Mouse (Mus musculus): ENCODE results near the gene Olfr1443.

DNA sequence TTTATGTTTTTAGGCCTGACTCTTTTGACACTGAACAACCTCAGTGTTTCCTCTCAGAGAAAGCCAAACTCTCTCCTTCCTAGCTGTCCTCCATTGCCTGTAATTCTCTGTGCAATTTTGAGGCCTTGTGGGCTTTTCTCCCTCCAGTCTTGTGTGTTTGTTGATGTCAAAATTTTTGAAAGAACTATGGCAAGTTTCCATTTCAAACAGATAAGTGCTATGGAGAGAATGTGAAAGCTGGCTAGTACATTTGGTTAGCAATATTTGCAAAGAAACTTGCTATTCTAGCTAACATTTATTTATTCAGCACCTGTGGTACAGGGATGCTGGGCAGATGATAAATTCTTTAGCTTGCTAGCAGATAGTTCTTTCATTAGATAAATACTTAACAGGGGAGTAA lies 18.3 kb downstream of the Olfr1443 start:
- TF ChIP-seq CTCF (IDR thresholded peaks at IDR 0.05; ENCODE audit: extremely low read depth, insufficient read depth, insufficient read length, insufficient replicate concordance) (no peak), POLR2A (IDR thresholded peaks at IDR 0.05; ENCODE audit: low read depth, low read length) (no peak)

Data from spleen, adult 2 months (tissue).